Mouse (Mus musculus) stomach, embryonic 15.5 days (tissue): ENCODE data around the gene Cacna2d4. TPM values are rescaled to one million over a fixed set of nuclear protein-coding genes. Genes with fewer than 3 reads are reported as not detected.

Experiments used
- ATAC-seq: fragments of 200-750 bp; cut with Nextera tagmentation; 2 replicates; pipeline ENCODE4 v1.8.0; 2017; ENCODE audit warnings: low read depth, moderate number of reproducible peaks, moderate TSS enrichment; ENCODE audit not compliant: insufficient read depth, low FRiP score
- H3K27ac ChIP-seq: fragments of 300-500 bp; sonication (generic); 2 replicates; pipeline ENCODE4 v1.5.1; 2015; ENCODE audit warnings: mild to moderate bottlenecking, inconsistent platforms
- H3K27me3 ChIP-seq: fragments of 300-500 bp; sonication (generic); replicated peaks from 2 replicates; pipeline ENCODE4 v1.6.1; 2015; ENCODE audit warnings: inconsistent platforms
- H3K36me3 ChIP-seq: fragments of 300-500 bp; sonication (generic); 2 replicates; pipeline ENCODE4 v1.6.1; 2015; ENCODE audit warnings: inconsistent platforms
- H3K4me1 ChIP-seq: fragments of 300-500 bp; sonication (generic); 2 replicates; pipeline ENCODE4 v1.6.1; 2015; ENCODE audit warnings: inconsistent platforms
- H3K4me2 ChIP-seq: fragments of 300-500 bp; sonication (generic); 2 replicates; pipeline ENCODE4 v1.6.1; 2015; ENCODE audit warnings: mild to moderate bottlenecking, inconsistent platforms
- H3K4me3 ChIP-seq: fragments of 300-500 bp; sonication (generic); replicated peaks from 2 replicates; pipeline ENCODE4 v1.5.1; 2015; ENCODE audit warnings: inconsistent platforms
- H3K9ac ChIP-seq: fragments of 300-500 bp; sonication (generic); 2 replicates; pipeline ENCODE4 v1.6.1; 2015; ENCODE audit warnings: inconsistent platforms
- H3K9me3 ChIP-seq: fragments of 300-500 bp; sonication (generic); 2 replicates; pipeline ENCODE4 v1.6.1; 2016; ENCODE audit warnings: inconsistent platforms
- WGBS: fragments of 180-500 bp; shearing (Covaris S2); methylation state at CpG from one replicate; pipeline ENCODE4 v1.1.7; 2015; 5-methylcytosine and 5-hydroxymethylcytosine counted together
- polyA plus RNA-seq: library from polyadenylated mRNA; unstranded; fragments of >200 nt; fragmentation: Nextera tagmentation; extraction: Ambion mirVana; gene quantifications from 2 replicates; pipeline ENCODE4 v1.2.1, GENCODE M21; 2015

Gene Cacna2d4
- polyA plus RNA-seq, 1 experiment from 2014 or later, result 0.12 TPM

GRCm38 (mm10) chr6:119318732-119319131 lies 82.4 kb downstream of the Cacna2d4 start:
- H3K4me3 ChIP-seq, result no peak overlapping the region
- no peaks in the 10 kb centered on the region for H3K36me3 ChIP-seq
- H3K4me1 ChIP-seq, result no peaks in the 10 kb centered on the region
- 84% methylated on average over 9 of the region's 9 CpGs for WGBS
- no peak overlapping the region for H3K27ac ChIP-seq
- no peak overlapping the region for H3K9ac ChIP-seq
- no peak overlapping the region for H3K4me2 ChIP-seq
- no peaks in the 10 kb centered on the region for H3K9me3 ChIP-seq
- no peaks in the 10 kb centered on the region for H3K27me3 ChIP-seq
- ATAC-seq, result no peak

GRCm38 (mm10) chr6:119319358-119319757 lies 83.0 kb downstream of the Cacna2d4 start:
- 79% methylated on average over 2 of the region's 2 CpGs for WGBS
- H3K4me3 ChIP-seq, result no peak overlapping the region
- H3K4me1 ChIP-seq, result no peaks in the 10 kb centered on the region
- no peak for ATAC-seq
- no peaks in the 10 kb centered on the region for H3K36me3 ChIP-seq
- no peaks in the 10 kb centered on the region for H3K9me3 ChIP-seq
- no peak overlapping the region for H3K27ac ChIP-seq
- H3K27me3 ChIP-seq, result no peaks in the 10 kb centered on the region
- H3K9ac ChIP-seq, result no peak overlapping the region
- H3K4me2 ChIP-seq, result no peak overlapping the region

- no peaks in the 10 kb centered on the region for H3K9me3 ChIP-seq
- 26% methylated on average over 16 of the region's 16 CpGs for WGBS
- no peak overlapping the region for H3K4me3 ChIP-seq
- no peak overlapping the region for H3K4me2 ChIP-seq
- H3K9ac ChIP-seq, result no peak overlapping the region
- H3K4me1 ChIP-seq, result no peaks in the 10 kb centered on the region
- H3K36me3 ChIP-seq, result no peaks in the 10 kb centered on the region
- H3K27me3 ChIP-seq, result no peaks in the 10 kb centered on the region
- ATAC-seq, result no peak
- no peak overlapping the region for H3K27ac ChIP-seq
These were observed 84.2 kb downstream of the Cacna2d4 start for GRCm38 (mm10) chr6:119320481-119320880.

- WGBS, result 76% methylated on average over 7 of the region's 7 CpGs
- ATAC-seq, result no peak
These were observed 85.4 kb downstream of the Cacna2d4 start for GRCm38 (mm10) chr6:119321752-119322151.

GRCm38 (mm10) chr6:119324776-119325175 lies 88.5 kb downstream of the Cacna2d4 start:
- 63% methylated on average over 10 of the region's 10 CpGs for WGBS
- no peak for ATAC-seq
- H3K4me3 ChIP-seq, result no peak overlapping the region
- H3K9ac ChIP-seq, result no peak overlapping the region
- H3K27ac ChIP-seq, result no peak overlapping the region
- no peaks in the 10 kb centered on the region for H3K9me3 ChIP-seq
- H3K36me3 ChIP-seq, result no peaks in the 10 kb centered on the region
- no peak overlapping the region for H3K4me2 ChIP-seq
- peaks cover 16% of the 10 kb centered on the region for H3K27me3 ChIP-seq
- H3K4me1 ChIP-seq, result 0 out of 2 replicates have a peak, but pooled peaks cover 4% of the 10 kb centered on the region

More at GRCm38 (mm10) chr6:119321752-119322151, 85.4 kb downstream of the Cacna2d4 start:
- no peak overlapping the region for H3K4me2 ChIP-seq
- H3K27me3 ChIP-seq, result no peaks in the 10 kb centered on the region; the same call in 1 of the 2 replicates
- no peak overlapping the region for H3K27ac ChIP-seq
- H3K36me3 ChIP-seq, result no peaks in the 10 kb centered on the region
- no peak overlapping the region for H3K4me3 ChIP-seq
- no peaks in the 10 kb centered on the region for H3K4me1 ChIP-seq
- H3K9ac ChIP-seq, result no peak overlapping the region
- no peaks in the 10 kb centered on the region for H3K9me3 ChIP-seq

GRCm38 (mm10) chr6:119325978-119326377 lies 89.7 kb downstream of the Cacna2d4 start:
- no peak overlapping the region for H3K9ac ChIP-seq
- peaks cover 28% of the 10 kb centered on the region for H3K27me3 ChIP-seq
- H3K4me3 ChIP-seq, result no peak overlapping the region
- WGBS, result 72% methylated on average over 6 of the region's 6 CpGs
- no peak overlapping the region for H3K27ac ChIP-seq
- peaks cover 12% of the 10 kb centered on the region; the same call in 1 of the 2 replicates for H3K4me1 ChIP-seq
- no peak for ATAC-seq
- no peaks in the 10 kb centered on the region for H3K36me3 ChIP-seq
- H3K4me2 ChIP-seq, result no peak overlapping the region
- no peaks in the 10 kb centered on the region for H3K9me3 ChIP-seq

- Histone ChIP-seq H3K9me3 (no peaks in the 10 kb centered on the region), H3K27me3 (peaks cover 33% of the 10 kb centered on the region), H3K4me1 (peaks cover 12% of the 10 kb centered on the region; the same call in 1 of the 2 replicates), H3K36me3 (no peaks in the 10 kb centered on the region), H3K27ac (no peak overlapping the region), H3K9ac (no peak overlapping the region), H3K4me3 (no peak overlapping the region), H3K4me2 (no peak overlapping the region)
- WGBS, result 23% methylated on average over 7 of the region's 7 CpGs
- ATAC-seq, result no peak
These were observed 90.2 kb downstream of the Cacna2d4 start for GRCm38 (mm10) chr6:119326541-119326940.

GRCm38 (mm10) chr6:119328521-119329115 lies 92.3 kb downstream of the Cacna2d4 start:
- 9% methylated on average over 11 of the region's 11 CpGs for WGBS
- no peak overlapping the region for H3K27ac ChIP-seq
- H3K4me2 ChIP-seq, result no peak overlapping the region
- H3K27me3 ChIP-seq, result peaks cover 39% of the 10 kb centered on the region
- no peak overlapping the region for H3K4me3 ChIP-seq
- H3K9me3 ChIP-seq, result no peaks in the 10 kb centered on the region
- peaks cover 16% of the 10 kb centered on the region; the same call in 1 of the 2 replicates for H3K4me1 ChIP-seq
- no peak for ATAC-seq
- no peaks in the 10 kb centered on the region for H3K36me3 ChIP-seq
- H3K9ac ChIP-seq, result no peak overlapping the region

- peaks cover 16% of the 10 kb centered on the region; the same call in 1 of the 2 replicates for H3K4me1 ChIP-seq
- H3K27me3 ChIP-seq, result peaks cover 39% of the 10 kb centered on the region
- no peaks in the 10 kb centered on the region for H3K36me3 ChIP-seq
- H3K4me2 ChIP-seq, result no peak overlapping the region
- WGBS, result 2% methylated on average over 8 of the region's 8 CpGs
- no peak overlapping the region for H3K4me3 ChIP-seq
- H3K9me3 ChIP-seq, result no peaks in the 10 kb centered on the region
- no peak overlapping the region for H3K9ac ChIP-seq
- H3K27ac ChIP-seq, result no peak overlapping the region
- ATAC-seq, result no peak; the same call in 1 of the 2 replicates
These were observed 92.9 kb downstream of the Cacna2d4 start for GRCm38 (mm10) chr6:119329215-119329714.

- WGBS, result 14% methylated on average over 6 of the region's 6 CpGs
- peaks cover 16% of the 10 kb centered on the region; the same call in 1 of the 2 replicates for H3K4me1 ChIP-seq
- no peak for ATAC-seq
- no peaks in the 10 kb centered on the region for H3K36me3 ChIP-seq
- H3K27me3 ChIP-seq, result peaks cover 39% of the 10 kb centered on the region
- peak overlapping the region; percentile 56 for H3K4me2 ChIP-seq
- no peak overlapping the region for H3K4me3 ChIP-seq
- no peaks in the 10 kb centered on the region for H3K9me3 ChIP-seq
- no peak overlapping the region for H3K27ac ChIP-seq
- no peak overlapping the region for H3K9ac ChIP-seq
These were observed 93.6 kb downstream of the Cacna2d4 start for GRCm38 (mm10) chr6:119329936-119330335.

GRCm38 (mm10) chr6:119330506-119330905 lies 94.2 kb downstream of the Cacna2d4 start, which contains the start of gene Lrtm2:
Lrtm2 (minus strand) TSS chr6:119330766.
- H3K4me1 ChIP-seq, result peaks cover 16% of the 10 kb centered on the region; the same call in 1 of the 2 replicates
- H3K9ac ChIP-seq, result no peak within 1 kb of the TSS
- H3K9me3 ChIP-seq, result no peaks in the 10 kb centered on the region
- H3K4me2 ChIP-seq, result peak within 1 kb of the TSS; percentile 56
- H3K36me3 ChIP-seq, result no peaks in the 10 kb centered on the region
- H3K27ac ChIP-seq, result no peak within 1 kb of the TSS
- H3K27me3 ChIP-seq, result peaks cover 39% of the 10 kb centered on the region
- ATAC-seq, result no peak
- H3K4me3 ChIP-seq, result peak within 1 kb of the TSS; percentile 29
- WGBS, result 2% methylated on average over 31 of the region's 31 CpGs

- no peak overlapping the region for H3K9ac ChIP-seq
- no peak overlapping the region for H3K4me2 ChIP-seq
- WGBS, result 12% methylated on average over 1 of the region's 1 CpGs
- peaks cover 39% of the 10 kb centered on the region for H3K27me3 ChIP-seq
- no peaks in the 10 kb centered on the region for H3K36me3 ChIP-seq
- peaks cover 16% of the 10 kb centered on the region; the same call in 1 of the 2 replicates for H3K4me1 ChIP-seq
- no peak overlapping the region for H3K4me3 ChIP-seq
- H3K9me3 ChIP-seq, result no peaks in the 10 kb centered on the region
- H3K27ac ChIP-seq, result no peak overlapping the region
- ATAC-seq, result no peak
These were observed 95.8 kb downstream of the Cacna2d4 start for GRCm38 (mm10) chr6:119332111-119332510.
